Mouse (Mus musculus): ENCODE data around the gene Eif1ax.
"Not testable (repeated sequence)": the region's sequence is repeated elsewhere in the genome, so short reads cannot be mapped to it uniquely, and the experiment has no call there.

Gene Eif1ax

DNA sequence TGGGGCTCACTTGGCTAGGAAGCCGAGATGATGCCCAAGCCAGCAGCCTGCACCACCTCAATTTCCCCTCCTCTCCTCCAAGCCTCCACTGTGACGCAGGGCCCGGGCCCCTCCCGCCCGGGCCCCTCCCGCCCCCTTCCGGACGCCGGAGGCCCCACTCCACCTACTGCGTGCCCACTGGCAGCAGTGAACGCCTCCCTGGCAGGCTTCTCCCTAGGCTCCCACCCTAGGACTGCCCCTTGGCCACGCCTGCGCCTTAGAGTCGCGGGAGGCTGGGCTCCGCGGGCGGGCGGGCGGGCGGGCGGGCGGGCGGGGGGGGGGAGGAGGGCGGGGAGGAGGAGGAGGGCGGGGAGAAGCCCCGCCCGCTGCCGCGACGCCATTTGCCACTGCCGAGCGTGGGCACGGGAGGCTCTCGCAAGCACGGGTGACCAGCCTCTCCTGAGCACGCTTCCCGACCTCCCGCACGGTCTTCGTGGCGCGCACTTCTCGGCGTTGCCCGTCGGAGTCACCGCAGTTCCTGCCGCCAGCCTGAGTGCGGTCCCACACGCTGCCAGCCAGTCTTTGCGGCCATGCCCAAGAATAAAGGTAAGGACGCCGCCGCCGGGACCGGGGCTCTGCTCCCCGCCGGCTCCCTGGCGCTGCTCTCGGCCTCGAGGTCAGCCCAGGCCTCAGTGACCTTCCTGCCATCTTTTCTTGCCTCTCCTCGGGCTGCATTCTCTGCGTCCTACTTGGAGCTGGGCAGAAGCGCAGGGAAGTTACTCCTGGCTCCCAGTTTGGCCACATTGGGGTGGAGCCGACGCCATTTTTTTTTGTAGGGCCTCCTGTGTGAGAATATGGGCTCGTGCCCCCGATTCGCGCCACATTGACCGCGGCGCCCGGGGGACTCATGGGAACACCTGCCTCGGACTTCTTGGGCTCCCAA, at the start of gene Eif1ax:
Gene Eif1ax (plus strand): TSS at position 348 of the 922 bp plus-strand sequence.
- DNase-seq (ENCODE audit: low read depth, low spot score): peak; percentile 70

DNA sequence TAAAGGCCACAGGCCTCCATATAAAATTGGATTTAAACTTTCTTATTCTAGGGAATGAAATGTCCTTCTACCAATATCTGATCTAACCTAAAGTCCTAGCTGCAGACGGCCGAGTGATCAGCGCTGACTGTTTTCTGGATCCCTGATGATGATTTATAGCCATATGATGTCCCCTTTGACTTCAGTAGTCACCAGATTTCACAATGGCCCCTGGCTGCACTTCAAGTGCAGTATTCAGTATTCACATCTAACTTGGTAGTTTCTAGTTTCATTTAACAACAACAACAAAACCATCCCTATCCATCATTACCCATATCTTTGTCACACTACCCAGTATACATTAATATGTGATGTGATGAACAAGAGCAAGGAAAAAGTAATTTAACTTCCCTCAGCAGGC, 7.5 kb upstream of the Eif1ax start:
- no peak for DNase-seq (ENCODE audit: low read depth, low spot score)

DNA sequence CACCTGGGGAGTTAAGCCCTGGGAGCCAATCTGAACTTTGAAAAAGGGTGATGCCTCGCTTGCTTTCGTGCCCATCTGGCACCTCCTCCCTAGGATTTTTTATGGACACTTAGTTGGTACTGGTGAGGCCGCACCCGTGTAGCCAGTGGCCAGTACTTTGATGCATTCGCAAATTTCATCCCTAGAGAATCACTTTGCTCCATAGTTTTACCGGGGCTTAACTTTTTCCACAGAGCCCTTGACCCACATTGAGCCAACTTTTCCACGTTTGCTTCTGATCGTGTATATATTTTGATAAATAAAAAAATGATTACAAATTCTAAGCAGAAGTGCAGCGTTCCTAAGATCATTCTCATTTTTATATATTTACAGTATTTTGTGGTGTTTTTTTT, 771 bp downstream of the Eif1ax start:
- DNase-seq (ENCODE audit: low read depth, low spot score): no peak

DNA sequence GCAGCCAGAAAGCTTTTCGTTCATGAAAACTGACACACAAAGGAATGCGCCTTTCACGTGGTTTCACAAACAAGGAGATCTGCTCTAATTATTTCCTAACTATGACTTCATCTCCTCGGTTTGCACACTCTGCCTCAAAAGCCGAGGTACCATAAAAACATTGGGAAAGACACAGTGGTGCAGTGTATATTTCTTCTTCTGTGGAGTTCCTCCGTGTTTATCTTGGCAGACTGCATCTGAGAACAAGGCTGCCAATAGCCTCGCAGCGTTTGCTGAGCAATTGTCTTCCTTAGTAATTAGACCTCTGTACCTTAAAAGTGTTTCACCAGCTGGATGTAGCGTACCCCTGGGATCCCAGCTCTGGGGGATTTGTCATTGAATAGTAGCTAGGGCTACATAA, 15.1 kb downstream of the Eif1ax start:
- DNase-seq (ENCODE audit: low read depth, low spot score): no peak

DNA sequence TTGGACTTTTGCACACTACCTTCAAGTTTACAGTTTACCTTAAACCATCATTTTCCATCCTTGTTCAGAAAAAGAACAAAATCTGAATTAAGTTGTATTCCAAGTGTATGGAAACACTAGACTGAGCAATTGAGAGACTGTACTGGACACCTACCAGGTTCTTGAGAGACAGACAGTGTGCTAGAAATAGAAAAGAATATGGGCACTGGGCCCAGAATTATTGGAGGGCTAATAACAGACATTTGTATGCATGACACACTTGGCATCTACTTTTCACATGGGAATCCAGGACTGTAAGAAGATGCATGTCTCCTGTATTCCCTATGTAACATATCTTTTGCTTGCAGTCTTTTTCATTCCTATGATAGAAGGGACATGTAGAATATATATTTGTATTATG, 17.0 kb downstream of the Eif1ax start:
- no peak for DNase-seq (ENCODE audit: low read depth, low spot score)

DNA sequence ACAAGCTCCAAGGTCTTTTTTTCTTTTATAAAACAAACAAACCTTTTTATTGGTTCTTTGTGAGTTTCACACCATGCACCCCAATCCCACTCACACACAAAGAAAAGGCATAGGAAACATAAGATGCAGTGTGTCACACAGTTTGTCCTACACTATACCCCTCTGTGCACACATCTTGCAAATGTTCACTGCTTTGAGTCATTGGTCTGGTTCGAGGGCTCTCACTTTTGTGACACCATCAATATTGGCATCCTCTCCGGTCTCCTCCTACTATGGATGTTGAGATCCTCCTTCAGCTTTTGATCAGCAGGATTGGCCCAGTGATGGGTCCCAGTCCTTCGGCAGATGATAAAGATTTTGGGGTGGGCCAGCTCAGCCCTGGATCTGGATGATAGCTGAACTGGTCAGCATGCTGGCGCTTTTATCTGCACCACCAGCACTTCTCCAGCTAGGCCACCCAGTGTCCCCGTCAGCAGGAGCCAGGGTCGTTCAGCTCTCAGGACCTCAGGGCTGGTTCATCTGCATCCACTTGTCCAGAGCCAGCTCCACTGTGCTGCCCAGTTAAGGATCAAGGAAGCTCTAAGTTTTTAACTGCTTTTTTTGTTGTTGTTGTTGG, 18.5 kb downstream of the Eif1ax start:
- DNase-seq (ENCODE audit: low read depth, low spot score): no peak

DNA sequence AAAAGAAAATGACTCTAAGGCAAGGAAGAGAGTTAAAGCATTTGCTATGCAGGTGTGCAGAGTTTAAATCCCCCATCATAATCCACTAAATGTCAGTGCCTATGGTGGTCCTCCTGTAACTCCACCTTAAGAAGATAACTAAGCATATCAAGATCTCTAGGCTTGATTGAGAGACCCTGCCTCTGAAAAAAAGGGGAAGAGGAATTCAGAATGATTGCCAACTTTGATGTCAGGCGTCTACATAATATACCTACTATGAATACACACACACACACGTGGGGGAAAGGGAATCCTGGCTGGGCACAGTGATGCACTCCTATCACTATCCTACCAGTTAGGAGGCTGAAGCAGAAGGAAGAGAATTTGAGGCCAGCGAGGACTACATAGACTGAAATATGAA, 19.3 kb downstream of the Eif1ax start:
- DNase-seq (ENCODE audit: low read depth, low spot score): no peak

DNA sequence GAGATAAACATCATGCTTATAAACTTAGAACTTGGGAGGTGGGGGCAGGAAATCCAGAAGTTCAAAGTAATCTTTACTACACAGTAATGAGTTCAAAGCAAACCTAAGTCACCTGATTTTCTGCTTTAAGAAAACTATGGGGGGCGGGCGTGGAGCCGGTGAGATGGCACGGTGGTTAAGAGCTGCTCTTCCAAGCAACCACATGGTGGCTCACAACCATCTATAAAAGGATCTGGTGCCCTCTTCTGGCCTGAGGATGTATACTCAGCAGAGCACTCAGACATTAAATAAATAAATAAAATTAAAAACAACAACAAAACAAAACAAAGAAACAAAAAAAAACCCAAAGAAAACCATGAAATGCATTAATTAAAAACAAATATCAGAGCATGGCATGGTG, 37.3 kb downstream of the Eif1ax start:
- DNase-seq (ENCODE audit: low read depth, low spot score): no peak

DNA sequence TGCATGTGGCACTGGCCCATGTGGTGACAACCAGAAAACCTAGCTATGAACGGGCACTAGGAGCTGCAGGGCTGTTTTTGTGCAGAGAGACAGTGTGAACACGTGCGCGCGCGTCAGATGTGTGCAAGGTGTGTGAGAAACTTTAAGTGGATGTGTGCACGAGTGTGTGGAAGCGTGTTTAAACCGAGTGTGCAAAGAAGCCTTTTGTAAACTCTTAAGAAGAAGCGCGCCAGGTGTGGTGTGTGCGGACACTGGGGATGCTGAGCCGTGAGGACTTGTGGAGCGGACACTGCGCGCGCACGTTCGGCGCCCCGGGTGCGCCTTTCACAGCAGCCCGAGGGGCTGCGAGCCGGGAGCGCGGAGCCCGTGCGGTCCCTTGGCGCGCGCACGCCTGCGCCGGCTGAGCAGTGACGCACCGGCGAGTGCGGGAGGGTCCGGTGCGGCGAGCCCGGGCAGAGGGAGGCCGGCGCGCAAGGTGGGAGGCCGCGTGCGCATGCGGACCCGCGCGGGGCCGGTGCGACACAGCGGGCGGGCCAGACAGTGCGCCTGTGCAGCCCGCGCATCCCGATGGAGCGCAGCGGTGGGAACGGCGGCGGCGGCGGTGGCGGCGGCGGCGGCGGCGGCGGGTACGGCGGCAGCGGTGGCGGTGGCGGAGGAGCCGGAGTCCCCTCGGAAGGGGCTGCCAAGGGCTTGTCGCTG, 42.3 kb downstream of the Eif1ax start, which contains the start of gene Map7d2:
Gene Map7d2 (plus strand): TSS at position 443 of the 699 bp plus-strand sequence.
- DNase-seq (ENCODE audit: low read depth, low spot score): no peak

DNA sequence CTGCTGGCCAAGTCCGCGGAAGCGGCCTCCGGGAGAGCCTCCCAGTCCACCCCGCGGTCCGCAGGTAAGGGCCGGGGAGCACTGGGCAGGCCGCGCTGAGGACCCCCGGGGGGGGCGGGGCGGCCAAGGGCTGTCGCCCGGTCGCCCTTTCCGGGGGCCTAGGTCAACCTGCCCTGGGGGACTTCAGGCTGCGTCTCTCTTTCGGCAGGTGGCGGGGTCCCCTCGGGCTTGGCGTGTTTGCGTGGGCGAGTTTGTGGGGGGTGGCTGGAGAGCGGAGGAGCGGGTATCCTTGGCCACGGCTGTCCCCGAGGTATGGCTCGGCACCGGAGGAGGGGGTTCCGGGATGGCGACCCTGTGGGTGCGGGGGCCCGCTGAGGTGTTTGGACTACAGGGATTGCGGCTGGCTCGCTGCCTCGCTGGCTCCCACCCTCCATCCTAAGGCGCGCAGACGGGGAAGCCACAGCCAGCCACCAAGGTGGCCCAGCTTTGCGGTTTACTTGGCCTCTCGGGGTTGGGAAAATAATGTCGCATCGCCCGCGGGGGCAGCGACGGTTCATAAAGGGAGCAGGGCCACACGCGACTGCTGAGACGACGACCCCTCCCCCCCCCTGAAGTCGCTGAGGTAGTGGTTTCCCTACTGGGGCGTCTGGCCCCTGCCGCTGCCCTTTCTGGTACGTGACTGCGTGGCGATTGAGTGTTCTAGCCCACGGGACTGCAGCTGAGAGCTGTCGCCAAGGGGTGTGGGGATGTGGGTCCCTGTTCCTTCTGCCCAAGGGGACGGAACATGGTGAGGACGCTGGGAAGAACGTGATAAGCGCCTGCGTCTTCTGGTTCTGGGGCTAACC, 43.1 kb downstream of the Eif1ax start:
- DNase-seq (ENCODE audit: low read depth, low spot score): no peak

DNA sequence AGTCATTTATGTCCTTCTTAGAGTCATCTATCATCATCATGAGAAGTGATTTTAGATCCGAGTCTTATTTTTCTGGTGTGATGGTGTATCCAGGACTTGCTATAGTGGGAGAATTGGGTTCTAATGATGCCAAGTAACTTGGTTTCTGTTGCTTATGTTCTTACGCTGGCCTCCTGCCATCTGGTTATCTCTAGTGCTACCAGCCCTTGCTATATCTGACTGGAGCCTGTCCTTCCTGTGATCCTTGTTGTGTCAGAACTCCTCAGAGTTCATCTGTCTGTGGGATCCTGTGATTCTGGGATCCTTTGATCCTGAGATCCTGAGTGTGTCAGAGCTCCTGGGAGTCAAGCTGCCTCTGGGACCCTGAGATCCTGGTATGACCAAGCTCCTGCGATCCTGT, 58.5 kb downstream of the Eif1ax start:
- DNase-seq (ENCODE audit: low read depth, low spot score): not testable (repeated sequence)
